Mouse (Mus musculus): ENCODE data around the gene Mcemp1. TPM values are rescaled to one million over a fixed set of nuclear protein-coding genes. Genes with fewer than 3 reads are reported as not detected.

The Mcemp1 gene
- total and polyA plus RNA-seq, 3 experiments, result not detected

- TF ChIP-seq MAX (IDR thresholded peaks at IDR 0.05; ENCODE audit: low read length), result peak; percentile 82
Observed at GRCm38 (mm10) chr8:3711646-3712045, 46.1 kb downstream of the Mcemp1 start (continued).

GRCm38 (mm10) chr8:3717321-3717954 is 51.9 kb downstream of the Mcemp1 start:
- Histone ChIP-seq H3K4me3 (ENCODE audit: control insufficient read depth in 1 of 2, insufficient read depth in 1 of 2, low read depth in 2 of 2, low read length in 2 of 2) (no peak overlapping the region), H3K27me3 (ENCODE audit: control insufficient read depth in 1 of 2, insufficient read depth in 2 of 2, low read length in 2 of 2) (no peaks in the 10 kb centered on the region), H3K4me1 (ENCODE audit: control insufficient read depth in 1 of 2, insufficient read depth in 2 of 2, low read length in 2 of 2) (no peaks in the 10 kb centered on the region), H3K9ac (ENCODE audit: control insufficient read depth, low read depth, low read length, poor library complexity, severe bottlenecking) (no peak overlapping the region), H3K9me3 (replicated peaks; ENCODE audit: insufficient read depth, low read length) (no peaks in the 10 kb centered on the region), H3K79me2 (ENCODE audit: control insufficient read depth, insufficient read depth, low read length, poor library complexity) (no peaks in the 10 kb centered on the region), H3K27ac (ENCODE audit: control insufficient read depth, low read depth, low read length) (no peak overlapping the region), H3K36me3 (ENCODE audit: control insufficient read depth in 1 of 2, insufficient read depth in 2 of 2, low read length in 2 of 2) (no peaks in the 10 kb centered on the region)
- DNase-seq (ENCODE audit: low read depth, low spot score), result no peak
- TF ChIP-seq HCFC1 (IDR thresholded peaks at IDR 0.05; ENCODE audit: low read depth, low read length) (no peak), RCOR1 (IDR thresholded peaks at IDR 0.05; ENCODE audit: low read depth, low read length) (no peak), EP300 (IDR thresholded peaks at IDR 0.05; ENCODE audit: low read depth in 1 of 2, low read length in 2 of 2) (no peak), ZNF384 (IDR thresholded peaks at IDR 0.05; ENCODE audit: low read depth, low read length) (no peak), POLR2AphosphoS2 (IDR thresholded peaks at IDR 0.05; ENCODE audit: low read length) (no peak), CHD1 (IDR thresholded peaks at IDR 0.05; ENCODE audit: low read depth, low read length) (no peak), GATA1 (IDR thresholded peaks at IDR 0.05; ENCODE audit: low read depth, low read length) (no peak), ETS1 (IDR thresholded peaks at IDR 0.05; ENCODE audit: low read depth, low read length) (no peak), RAD21 (IDR thresholded peaks at IDR 0.05; ENCODE audit: low read depth, low read length) (no peak)

GRCm38 (mm10) chr8:3718559-3718958 is 53.0 kb downstream of the Mcemp1 start:
- H3K9me3 ChIP-seq (replicated peaks; ENCODE audit: insufficient read depth, low read length), result no peaks in the 10 kb centered on the region
- H3K4me3 ChIP-seq (ENCODE audit: control insufficient read depth in 1 of 2, insufficient read depth in 1 of 2, low read depth in 2 of 2, low read length in 2 of 2), result no peak overlapping the region
- no peaks in the 10 kb centered on the region for H3K79me2 ChIP-seq (ENCODE audit: control insufficient read depth, insufficient read depth, low read length, poor library complexity)
- no peak overlapping the region for H3K27ac ChIP-seq (ENCODE audit: control insufficient read depth, low read depth, low read length)
- peak; percentile 78 for DNase-seq (ENCODE audit: low read depth, low spot score)
- TF ChIP-seq CTCF (IDR thresholded peaks at IDR 0.05 in 2 of 3, conservative IDR thresholded peaks at IDR 0.05 in 1 of 3; ENCODE audit: control insufficient read depth in 1 of 3, insufficient read depth in 1 of 3, low read depth in 2 of 3, low read length in 3 of 3, poor library complexity in 1 of 3, severe bottlenecking in 1 of 3), result peak; percentile 92 to 99 (median 99)
- no peak for TF ChIP-seq MEF2A (IDR thresholded peaks at IDR 0.05; ENCODE audit: extremely low read depth, insufficient replicate concordance, low read depth, low read length, poor library complexity, severe bottlenecking)
- peak; percentile 54 for TF ChIP-seq ZC3H11A (IDR thresholded peaks at IDR 0.05; ENCODE audit: low read depth, low read length)
- peak; percentile 26; the same call in 1 of the 2 replicates for TF ChIP-seq NRF1 (IDR thresholded peaks at IDR 0.05; ENCODE audit: insufficient read depth, low read depth, low read length, poor library complexity, severe bottlenecking)
- peak; percentile 76 for TF ChIP-seq SMC3 (IDR thresholded peaks at IDR 0.05; ENCODE audit: low read depth, low read length)
- TF ChIP-seq RAD21 (IDR thresholded peaks at IDR 0.05; ENCODE audit: low read depth, low read length), result peak; percentile 92
- H3K4me1 ChIP-seq (ENCODE audit: control insufficient read depth in 1 of 2, insufficient read depth in 2 of 2, low read length in 2 of 2), result no peaks in the 10 kb centered on the region
- H3K9ac ChIP-seq (ENCODE audit: control insufficient read depth, low read depth, low read length, poor library complexity, severe bottlenecking), result no peak overlapping the region
- no peaks in the 10 kb centered on the region for H3K27me3 ChIP-seq (ENCODE audit: control insufficient read depth in 1 of 2, insufficient read depth in 2 of 2, low read length in 2 of 2)
- H3K36me3 ChIP-seq (ENCODE audit: control insufficient read depth in 1 of 2, insufficient read depth in 2 of 2, low read length in 2 of 2), result no peaks in the 10 kb centered on the region

Other genes with a start within 250 kb of the Mcemp1 start
- gene Pex11g, start 198.1 kb upstream of the Mcemp1 start, total RNA-seq (2012; rRNA removed), result 0.20 and 0.35 TPM in 2 replicates
- gene Pex11g, start 198.1 kb upstream of the Mcemp1 start, polyA plus RNA-seq (2012; ENCODE audit: insufficient read depth in 1 of 2, insufficient read length in 2 of 2, low read depth in 1 of 2, low replicate concordance in 2 of 2, missing spikeins in 1 of 2), result 1 to 10 TPM in 1 of 2 experiments, not detected in 1; 1.4 TPM
- gene Tex45, start 194.9 kb upstream of the Mcemp1 start, total RNA-seq (2012; rRNA removed), result 0.12 TPM in 1 of 2 replicates, not detected in the other
- under 1 TPM in 1 of 2 experiments, not detected in 1; 0.06 TPM for gene Tex45, start 194.9 kb upstream of the Mcemp1 start, polyA plus RNA-seq (2012; ENCODE audit: insufficient read depth in 1 of 2, insufficient read length in 2 of 2, low read depth in 1 of 2, low replicate concordance in 2 of 2, missing spikeins in 1 of 2)
- 5.0 and 5.2 TPM in 2 replicates for gene Zfp358, start 172.6 kb upstream of the Mcemp1 start, total RNA-seq (2012; rRNA removed)
- gene Zfp358, start 172.6 kb upstream of the Mcemp1 start, polyA plus RNA-seq (2012; ENCODE audit: insufficient read depth in 1 of 2, insufficient read length in 2 of 2, low read depth in 1 of 2, low replicate concordance in 2 of 2, missing spikeins in 1 of 2), result 10 to 100 TPM in 1 of 2 experiments, not detected in 1; 12.0 TPM
- 15.2 and 18.0 TPM in 2 replicates for gene Mcoln1, start 165.3 kb upstream of the Mcemp1 start, total RNA-seq (2012; rRNA removed)
- gene Mcoln1, start 165.3 kb upstream of the Mcemp1 start, polyA plus RNA-seq (2012; ENCODE audit: insufficient read depth in 1 of 2, insufficient read length in 2 of 2, low read depth in 1 of 2, low replicate concordance in 2 of 2, missing spikeins in 1 of 2), result 10 to 100 TPM in 1 of 2 experiments, not detected in 1; 47.6 TPM
- 7.6 and 8.6 TPM in 2 replicates for gene Pnpla6, start 150.4 kb upstream of the Mcemp1 start, total RNA-seq (2012; rRNA removed)
- gene Pnpla6, start 150.4 kb upstream of the Mcemp1 start, polyA plus RNA-seq (2012; ENCODE audit: insufficient read depth in 1 of 2, insufficient read length in 2 of 2, low read depth in 1 of 2, low replicate concordance in 2 of 2, missing spikeins in 1 of 2), result 10 to 100 TPM in 1 of 2 experiments, not detected in 1; 16.5 TPM
- 0.56 and 1.2 TPM in 2 replicates for gene C330021F23Rik, start 97.8 kb upstream of the Mcemp1 start, total RNA-seq (2012; rRNA removed)
- under 1 TPM in 1 of 2 experiments, not detected in 1; 0.53 TPM for gene C330021F23Rik, start 97.8 kb upstream of the Mcemp1 start, polyA plus RNA-seq (2012; ENCODE audit: insufficient read depth in 1 of 2, insufficient read length in 2 of 2, low read depth in 1 of 2, low replicate concordance in 2 of 2, missing spikeins in 1 of 2)
- gene Camsap3, start 78.5 kb upstream of the Mcemp1 start, total RNA-seq (2012; rRNA removed), result 0.36 and 0.62 TPM in 2 replicates
- gene Camsap3, start 78.5 kb upstream of the Mcemp1 start, polyA plus RNA-seq (2012; ENCODE audit: insufficient read depth in 1 of 2, insufficient read length in 2 of 2, low read depth in 1 of 2, low replicate concordance in 2 of 2, missing spikeins in 1 of 2), result 1 to 10 TPM in 1 of 2 experiments, not detected in 1; 5.1 TPM
- 60.6 and 68.1 TPM in 2 replicates for gene Xab2, start 44.4 kb upstream of the Mcemp1 start, total RNA-seq (2012; rRNA removed)
- 10 to 100 TPM; 54.8 to 90.4 TPM for gene Xab2, start 44.4 kb upstream of the Mcemp1 start, polyA plus RNA-seq (2012; ENCODE audit: insufficient read depth in 1 of 2, insufficient read length in 2 of 2, low read depth in 1 of 2, low replicate concordance in 2 of 2, missing spikeins in 1 of 2)
- gene Pet100, start 44.2 kb upstream of the Mcemp1 start, total RNA-seq (2012; rRNA removed), result 52.8 and 58.7 TPM in 2 replicates
- gene Pet100, start 44.2 kb upstream of the Mcemp1 start, polyA plus RNA-seq (2012; ENCODE audit: insufficient read depth in 1 of 2, insufficient read length in 2 of 2, low read depth in 1 of 2, low replicate concordance in 2 of 2, missing spikeins in 1 of 2), result 10 to 100 TPM in 1 of 2 experiments, not detected in 1; 64.2 TPM
- gene Pcp2, start 40.2 kb upstream of the Mcemp1 start, total RNA-seq (2012; rRNA removed), result 0.29 and 0.54 TPM in 2 replicates
- under 1 TPM in 1 of 2 experiments, not detected in 1; 0.35 TPM for gene Pcp2, start 40.2 kb upstream of the Mcemp1 start, polyA plus RNA-seq (2012; ENCODE audit: insufficient read depth in 1 of 2, insufficient read length in 2 of 2, low read depth in 1 of 2, low replicate concordance in 2 of 2, missing spikeins in 1 of 2)
- 81.1 and 82.1 TPM in 2 replicates for gene Stxbp2, start 34.8 kb upstream of the Mcemp1 start, total RNA-seq (2012; rRNA removed)
- 100 to 1,000 TPM; 117 to 186 TPM for gene Stxbp2, start 34.8 kb upstream of the Mcemp1 start, polyA plus RNA-seq (2012; ENCODE audit: insufficient read depth in 1 of 2, insufficient read length in 2 of 2, low read depth in 1 of 2, low replicate concordance in 2 of 2, missing spikeins in 1 of 2)
- gene Retn, start 10.0 kb upstream of the Mcemp1 start, total RNA-seq (2012; rRNA removed), result 0.23 and 0.33 TPM in 2 replicates
- gene Retn, start 10.0 kb upstream of the Mcemp1 start, polyA plus RNA-seq (2012; ENCODE audit: insufficient read depth in 1 of 2, insufficient read length in 2 of 2, low read depth in 1 of 2, low replicate concordance in 2 of 2, missing spikeins in 1 of 2), result 1 to 10 TPM in 1 of 2 experiments, not detected in 1; 1.1 TPM
- gene Fcor, start 6.6 kb downstream of the Mcemp1 start, total RNA-seq (2012; rRNA removed), result 0.59 TPM in 1 of 2 replicates, not detected in the other
- gene Fcor, start 6.6 kb downstream of the Mcemp1 start, polyA plus RNA-seq (2012; ENCODE audit: insufficient read depth in 1 of 2, insufficient read length in 2 of 2, low read depth in 1 of 2, low replicate concordance in 2 of 2, missing spikeins in 1 of 2), result under 1 TPM in 1 of 2 experiments, not detected in 1; 0.84 TPM
- gene Trappc5, start 10.5 kb downstream of the Mcemp1 start, total RNA-seq (2012; rRNA removed), result 41.9 and 48.6 TPM in 2 replicates
- gene Trappc5, start 10.5 kb downstream of the Mcemp1 start, polyA plus RNA-seq (2012; ENCODE audit: insufficient read depth in 1 of 2, insufficient read length in 2 of 2, low read depth in 1 of 2, low replicate concordance in 2 of 2, missing spikeins in 1 of 2), result 10 to 100 TPM in 1 of 2 experiments, not detected in 1; 43.0 TPM
- gene Fcer2a, start 28.4 kb downstream of the Mcemp1 start, total RNA-seq (2012; rRNA removed), result not detected in 2 replicates
- under 1 TPM in 1 of 2 experiments, not detected in 1; 0.07 TPM for gene Fcer2a, start 28.4 kb downstream of the Mcemp1 start, polyA plus RNA-seq (2012; ENCODE audit: insufficient read depth in 1 of 2, insufficient read length in 2 of 2, low read depth in 1 of 2, low replicate concordance in 2 of 2, missing spikeins in 1 of 2)
- not detected in 2 replicates for gene Clec4g, start 54.9 kb downstream of the Mcemp1 start, total RNA-seq (2012; rRNA removed)
- gene Clec4g, start 54.9 kb downstream of the Mcemp1 start, polyA plus RNA-seq (2012; ENCODE audit: insufficient read depth in 1 of 2, insufficient read length in 2 of 2, low read depth in 1 of 2, low replicate concordance in 2 of 2, missing spikeins in 1 of 2), result not detected
- not detected in 2 replicates for gene Cd209a, start 83.2 kb downstream of the Mcemp1 start, total RNA-seq (2012; rRNA removed)
- not detected for gene Cd209a, start 83.2 kb downstream of the Mcemp1 start, polyA plus RNA-seq (2012; ENCODE audit: insufficient read depth in 1 of 2, insufficient read length in 2 of 2, low read depth in 1 of 2, low replicate concordance in 2 of 2, missing spikeins in 1 of 2)
- gene Cd209e, start 188.6 kb downstream of the Mcemp1 start, total RNA-seq (2012; rRNA removed), result not detected in 2 replicates
- gene Cd209e, start 188.6 kb downstream of the Mcemp1 start, polyA plus RNA-seq (2012; ENCODE audit: insufficient read depth in 1 of 2, insufficient read length in 2 of 2, low read depth in 1 of 2, low replicate concordance in 2 of 2, missing spikeins in 1 of 2), result not detected
- not detected in 2 replicates for gene Cd209d, start 212.8 kb downstream of the Mcemp1 start, total RNA-seq (2012; rRNA removed)
- not detected for gene Cd209d, start 212.8 kb downstream of the Mcemp1 start, polyA plus RNA-seq (2012; ENCODE audit: insufficient read depth in 1 of 2, insufficient read length in 2 of 2, low read depth in 1 of 2, low replicate concordance in 2 of 2, missing spikeins in 1 of 2)